Mouse (Mus musculus) heart, adult 2 months (tissue): ENCODE results near the gene Cep44. TPM values are rescaled to one million over a fixed set of nuclear protein-coding genes. Genes with fewer than 3 reads are reported as not detected.

Source experiments
- DNase-seq, 2 experiments: peaks; one replicate each; pipeline ENCODE4 v3.0.0; 2021
- H3K27ac ChIP-seq: fragments of 200-600 bp; 2 replicates; pipeline ENCODE4 v1.8.1; 2022
- H3K27me3 ChIP-seq: fragments of 200-500 bp; 2 replicates; pipeline ENCODE4 v1.6.1; 2012; ENCODE audit warnings: mild to moderate bottlenecking, low read length, inconsistent platforms, mixed read lengths; ENCODE audit not compliant: control insufficient read depth, insufficient read depth
- H3K36me3 ChIP-seq: fragments of 200-500 bp; 2 replicates; pipeline ENCODE4 v1.6.1; 2012; ENCODE audit warnings: low read length, inconsistent platforms; ENCODE audit not compliant: control insufficient read depth, insufficient read depth
- H3K4me1 ChIP-seq: fragments of 200-500 bp; 2 replicates; pipeline ENCODE4 v1.6.1; 2011; ENCODE audit warnings: low read length; ENCODE audit not compliant: control insufficient read depth, insufficient read depth
- H3K4me3 ChIP-seq: fragments of 200-600 bp; 2 replicates; pipeline ENCODE4 v1.8.1; 2022
- H3K79me2 ChIP-seq: fragments of 200-500 bp; replicated peaks from 2 replicates; pipeline ENCODE4 v1.6.1; 2012; ENCODE audit warnings: mild to moderate bottlenecking, inconsistent platforms, low read length, moderate library complexity, mixed read lengths; ENCODE audit not compliant: control insufficient read depth, insufficient read depth
- H3K9ac ChIP-seq: fragments of 200-500 bp; 2 replicates; pipeline ENCODE4 v1.6.1; 2012; ENCODE audit warnings: low read depth, mild to moderate bottlenecking, control low read depth, inconsistent platforms, low read length, mixed read lengths
- CTCF ChIP-seq: fragments of 200-600 bp; IDR thresholded peaks from 2 replicates; pipeline ENCODE4 v1.8.1; 2022; ENCODE audit warnings: antibody characterized with exemption, mild to moderate bottlenecking, moderate library complexity
- EP300 ChIP-seq: fragments of 200-500 bp; IDR thresholded peaks from 2 replicates; pipeline ENCODE4 v1.6.1; 2011; ENCODE audit warnings: low read depth, low read length, control low read depth; ENCODE audit not compliant: insufficient read depth
- POLR2A ChIP-seq: fragments of 200-500 bp; IDR thresholded peaks from 2 replicates; pipeline ENCODE4 v1.6.1; 2011; ENCODE audit warnings: mild to moderate bottlenecking, low read depth, low read length, control low read depth; ENCODE audit not compliant: insufficient read depth
- WGBS: fragments of 180-500 bp; shearing (Covaris S2); methylation state at CpG from one replicate; pipeline ENCODE4 v1.1.7; 2018; 5-methylcytosine and 5-hydroxymethylcytosine counted together
- intact Hi-C: fragments of 180-260 bp; cut with DNase I; formaldehyde crosslinking; loops from one replicate; pipeline ENCODE4 v1.15.1; 2025
- polyA plus RNA-seq: library from polyadenylated mRNA; depleted of rRNA; stranded (reverse); fragments of >200 nt; gene quantifications from 2 replicates; pipeline ENCODE4 v1.2.3, GENCODE M21; 2012
- total RNA-seq, 2 experiments: library from RNA; stranded (reverse); gene quantifications; 2 replicates each; pipeline ENCODE4 v1.2.3; 2021

Gene Cep44
- total and polyA plus RNA-seq, 3 experiments, result 6.5 to 12.2 (median 10.2) TPM

- TF ChIP-seq CTCF, result no peak
- TF ChIP-seq EP300, result no peak
- TF ChIP-seq POLR2A, result no peak
- Histone ChIP-seq H3K79me2 (peaks cover 2% of the 10 kb centered on the region), H3K9ac (no peak overlapping the region), H3K27ac (no peak overlapping the region), H3K36me3 (peaks cover 5% of the 10 kb centered on the region), H3K4me1 (peaks cover 4% of the 10 kb centered on the region), H3K4me3 (no peak overlapping the region), H3K27me3 (no peaks in the 10 kb centered on the region)
- whole genome bisulfite sequencing, result 95% methylated on average over 9 of the region's 9 CpGs
- DNase-seq, result no peak
- intact Hi-C loops, result no loop called here
Observed at GRCm38 (mm10) chr8:56566856-56567255, 16.0 kb upstream of the Cep44 start.

GRCm38 (mm10) chr8:56564399-56565047 lies 13.7 kb upstream of the Cep44 start:
- no peak overlapping the region for H3K4me3 ChIP-seq
- H3K9ac ChIP-seq, result no peak overlapping the region
- no peaks in the 10 kb centered on the region for H3K27me3 ChIP-seq
- peaks cover 5% of the 10 kb centered on the region for H3K36me3 ChIP-seq
- H3K79me2 ChIP-seq, result peaks cover 2% of the 10 kb centered on the region
- 63% methylated on average over 4 of the region's 4 CpGs for WGBS
- no peak overlapping the region for H3K27ac ChIP-seq
- no peak for TF ChIP-seq POLR2A
- TF ChIP-seq EP300, result no peak
- TF ChIP-seq CTCF, result no peak
- intact Hi-C loops, result no loop called here
- H3K4me1 ChIP-seq, result peaks cover 4% of the 10 kb centered on the region
- no peak for DNase-seq

- Histone ChIP-seq H3K9ac (no peak overlapping the region), H3K79me2 (0 out of 2 replicates have a peak, but pooled peaks cover 1% of the 10 kb centered on the region), H3K27me3 (no peaks in the 10 kb centered on the region), H3K27ac (no peak overlapping the region), H3K36me3 (peaks cover 10% of the 10 kb centered on the region), H3K4me1 (peaks cover 7% of the 10 kb centered on the region), H3K4me3 (peak overlapping the region; percentile 86; the same call in 1 of the 2 replicates)
- no peak for DNase-seq
- 46% methylated on average over 5 of the region's 5 CpGs for WGBS
- intact Hi-C loops, result loop anchor here (10.0 kb wide), 1 partner anchor 952 kb away; no protein-coding TSS in a partner anchor
- no peak for TF ChIP-seq EP300
- TF ChIP-seq POLR2A, result no peak
- TF ChIP-seq CTCF, result no peak
Observed at GRCm38 (mm10) chr8:56552551-56553103, 1.8 kb upstream of the Cep44 start.

GRCm38 (mm10) chr8:56552045-56552444 lies 1.2 kb upstream of the Cep44 start:
- intact Hi-C loops, result loop anchor here (10.0 kb wide), 1 partner anchor 953 kb away; no protein-coding TSS in a partner anchor
- Histone ChIP-seq H3K9ac (peak overlapping the region; percentile 63), H3K79me2 (no peaks in the 10 kb centered on the region), H3K4me3 (peak overlapping the region; percentile 86), H3K27me3 (no peaks in the 10 kb centered on the region), H3K4me1 (peaks cover 7% of the 10 kb centered on the region), H3K36me3 (peaks cover 10% of the 10 kb centered on the region), H3K27ac (peak overlapping the region; percentile 95)
- TF ChIP-seq CTCF (no peak), EP300 (no peak), POLR2A (no peak)
- 14% methylated on average over 10 of the region's 10 CpGs for WGBS
- no peak for DNase-seq

DNA sequence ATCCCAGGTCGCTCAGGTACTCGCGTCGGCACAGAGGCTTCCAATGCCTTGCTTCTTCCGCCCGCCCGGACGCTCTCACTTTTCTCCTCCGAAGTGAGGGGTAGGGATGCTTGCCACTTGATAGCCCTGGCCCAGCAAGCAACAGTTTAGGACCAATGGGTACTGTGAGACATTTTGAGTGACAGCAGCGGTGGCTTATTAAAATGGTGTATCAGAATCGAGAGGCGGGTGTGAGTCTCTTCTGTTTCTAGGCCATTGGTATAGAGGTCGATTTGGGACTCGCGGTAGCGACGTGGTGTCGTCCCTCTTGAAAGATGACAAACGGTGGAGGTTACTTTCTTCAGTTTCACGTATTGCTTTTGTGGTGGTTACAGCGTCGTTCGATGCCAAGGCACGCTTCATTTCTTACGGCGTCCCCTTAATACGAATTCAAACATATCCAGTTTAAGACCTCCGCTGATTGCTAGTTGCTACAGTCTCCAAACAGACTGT lies 560 bp upstream of the Cep44 start:
- no peaks in the 10 kb centered on the region for H3K27me3 ChIP-seq
- intact Hi-C loops, result loop anchor here (10.0 kb wide), 1 partner anchor 953 kb away; no protein-coding TSS in a partner anchor
- WGBS, result under 1% methylated on average over 28 of the region's 28 CpGs
- H3K79me2 ChIP-seq, result no peaks in the 10 kb centered on the region
- H3K9ac ChIP-seq, result peak overlapping the region; percentile 94
- peak overlapping the region; percentile 86 for H3K4me3 ChIP-seq
- TF ChIP-seq POLR2A (peak; percentile 61; the same call in 1 of the 2 replicates), EP300 (no peak), CTCF (no peak)
- peaks cover 7% of the 10 kb centered on the region for H3K4me1 ChIP-seq
- H3K27ac ChIP-seq, result peak overlapping the region; percentile 95
- DNase-seq, result peak; percentile 86 to 92
- peaks cover 10% of the 10 kb centered on the region for H3K36me3 ChIP-seq

DNA sequence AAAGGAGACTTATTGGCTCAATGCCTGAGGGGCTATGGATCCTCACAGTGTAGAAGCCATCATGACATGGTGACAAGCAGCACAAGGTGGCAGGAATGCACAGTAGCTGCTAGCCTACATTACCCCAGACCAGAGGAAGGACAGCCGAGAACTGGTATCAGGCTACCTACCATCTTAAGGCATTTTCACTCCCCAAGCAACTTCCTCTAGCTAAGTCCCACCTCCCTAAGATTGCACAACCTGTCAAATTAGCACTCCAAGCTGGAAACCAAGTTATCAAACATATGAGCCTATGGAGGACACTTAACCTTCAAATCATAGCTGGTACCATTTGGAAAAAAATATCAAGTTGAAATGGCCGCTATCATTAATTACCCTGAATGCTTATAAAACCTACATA lies 3.0 kb downstream of the Cep44 start:
- intact Hi-C loops, result no loop called here
- no peak for DNase-seq
- TF ChIP-seq POLR2A (no peak), CTCF (no peak)
- Histone ChIP-seq H3K27ac (no peak overlapping the region), H3K9ac (no peak overlapping the region), H3K27me3 (no peaks in the 10 kb centered on the region), H3K4me3 (no peak overlapping the region), H3K36me3 (peaks cover 7% of the 10 kb centered on the region; the same call in 1 of the 2 replicates), H3K4me1 (peaks cover 7% of the 10 kb centered on the region), H3K79me2 (no peaks in the 10 kb centered on the region)
- 75% methylated on average over 2 of the region's 2 CpGs for WGBS
